Mouse (Mus musculus) ZHBTc4 (cell line): ENCODE measurements around the gene Pgr.

Source experiments
- DNase-seq: peaks from one replicate; pipeline ENCODE4 v3.0.0-alpha.2; 2011; ENCODE audit warnings: low read depth, low spot score

Pgr gene

DNA sequence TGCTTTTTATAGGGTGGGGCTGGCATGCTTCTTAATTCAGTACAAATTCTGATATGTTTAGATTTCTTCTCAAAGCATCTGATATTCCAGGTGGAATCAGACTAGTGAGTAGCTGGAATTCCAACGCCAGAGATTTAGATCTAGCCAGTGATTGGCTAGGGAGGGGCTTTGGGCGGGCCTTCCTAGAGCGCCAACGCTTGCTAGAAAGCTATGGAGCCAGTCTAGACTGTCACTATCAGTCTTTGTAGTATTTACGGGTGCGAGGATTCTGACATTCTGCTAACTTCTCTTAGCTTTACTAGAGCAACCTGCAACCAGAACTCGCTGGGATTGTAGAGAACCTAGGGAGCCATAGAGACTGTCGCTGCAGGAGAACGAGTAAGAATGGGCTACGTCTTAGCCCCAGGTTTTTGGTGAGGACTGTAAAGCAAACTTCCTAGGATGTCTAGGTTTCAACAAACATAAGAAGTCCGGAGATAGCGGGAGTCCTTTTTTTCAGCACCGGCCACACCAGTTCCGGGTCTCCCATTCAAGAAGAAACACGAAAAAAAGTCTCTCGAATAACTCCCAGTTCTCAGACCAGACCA is at the start of gene Pgr:
Gene Pgr (plus strand): TSS at position 218 of the 587 bp plus-strand sequence.
- peak; percentile 46 for DNase-seq

DNA sequence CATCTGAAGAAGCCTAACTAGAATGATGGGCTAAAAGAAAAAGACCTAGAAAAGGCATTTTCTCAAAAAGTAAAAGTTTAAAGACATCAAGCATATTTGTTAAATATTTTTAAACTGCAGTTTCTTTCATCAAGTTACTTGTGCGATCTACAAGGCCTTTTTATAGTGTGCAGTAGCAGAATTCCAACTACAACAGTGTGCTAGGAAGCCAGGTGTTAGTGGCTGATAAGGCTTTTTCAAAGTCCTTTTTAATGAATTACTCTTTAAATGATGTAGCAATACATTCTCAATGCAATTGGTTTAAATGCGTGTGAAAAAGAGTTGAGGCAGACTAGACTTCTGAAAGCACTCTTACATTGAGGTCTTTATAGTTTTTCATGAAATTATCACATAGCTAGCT is 42.2 kb upstream of the Pgr start:
- no peak for DNase-seq

DNA sequence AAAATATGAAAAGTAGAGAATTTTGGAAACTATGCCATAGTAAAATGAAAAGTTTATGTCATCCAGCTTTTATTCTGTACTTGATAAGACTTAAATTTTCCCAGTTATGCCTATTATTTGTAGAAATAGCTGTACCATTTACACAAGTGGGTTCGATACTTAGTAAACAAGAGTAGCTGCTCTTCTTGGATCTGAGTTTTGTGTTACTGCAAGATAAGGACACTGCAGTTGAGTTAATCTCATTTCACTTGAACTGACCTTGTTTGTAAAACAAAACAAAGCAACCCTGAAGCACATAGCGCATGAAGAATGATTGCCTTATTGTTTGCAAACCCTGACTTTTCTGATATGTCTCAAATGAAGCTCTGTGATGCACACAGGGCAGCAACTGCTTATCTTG is 31.1 kb upstream of the Pgr start:
- DNase-seq: no peak

DNA sequence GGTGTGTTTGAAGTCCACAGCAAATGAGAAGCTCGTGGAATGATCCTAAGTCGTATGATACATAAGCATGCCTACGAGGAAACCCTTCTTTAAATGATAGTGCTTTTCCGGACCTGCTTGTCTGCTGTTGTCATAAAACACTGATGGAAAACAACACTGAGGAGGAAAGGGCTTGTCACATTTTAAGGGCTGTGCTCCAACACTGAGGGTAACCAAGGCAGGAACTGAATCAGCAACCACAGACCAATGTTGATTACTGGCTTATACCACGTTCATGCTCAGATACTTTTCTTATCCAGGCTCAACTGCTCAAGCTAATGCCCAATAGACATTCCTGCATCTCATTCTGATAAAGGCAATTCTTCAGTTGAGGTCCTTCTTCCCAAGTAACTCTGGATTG is 4.4 kb upstream of the Pgr start:
- DNase-seq: no peak

- peak; percentile 63 for DNase-seq
Measured at GRCm38 (mm10) chr9:8900203-8901012, 775 bp downstream of the Pgr start.

GRCm38 (mm10) chr9:8901013-8901646 is 1.5 kb downstream of the Pgr start:
- no peak for DNase-seq

DNA sequence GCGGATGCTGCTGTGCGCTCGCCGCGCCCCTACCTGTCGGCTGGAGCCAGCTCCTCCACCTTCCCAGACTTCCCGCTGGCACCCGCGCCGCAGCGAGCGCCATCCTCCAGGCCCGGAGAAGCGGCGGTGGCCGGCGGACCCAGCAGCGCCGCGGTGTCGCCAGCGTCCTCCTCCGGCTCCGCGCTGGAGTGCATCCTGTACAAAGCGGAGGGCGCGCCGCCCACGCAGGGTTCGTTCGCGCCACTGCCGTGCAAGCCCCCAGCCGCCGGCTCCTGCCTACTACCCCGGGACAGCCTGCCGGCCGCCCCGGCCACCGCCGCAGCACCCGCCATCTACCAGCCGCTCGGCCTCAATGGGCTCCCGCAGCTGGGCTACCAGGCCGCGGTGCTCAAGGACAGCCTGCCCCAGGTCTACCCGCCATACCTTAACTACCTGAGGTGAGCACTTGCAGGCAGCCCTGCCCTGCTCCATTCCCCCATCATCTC is 2.1 kb downstream of the Pgr start:
- DNase-seq: peak; percentile 77

DNA sequence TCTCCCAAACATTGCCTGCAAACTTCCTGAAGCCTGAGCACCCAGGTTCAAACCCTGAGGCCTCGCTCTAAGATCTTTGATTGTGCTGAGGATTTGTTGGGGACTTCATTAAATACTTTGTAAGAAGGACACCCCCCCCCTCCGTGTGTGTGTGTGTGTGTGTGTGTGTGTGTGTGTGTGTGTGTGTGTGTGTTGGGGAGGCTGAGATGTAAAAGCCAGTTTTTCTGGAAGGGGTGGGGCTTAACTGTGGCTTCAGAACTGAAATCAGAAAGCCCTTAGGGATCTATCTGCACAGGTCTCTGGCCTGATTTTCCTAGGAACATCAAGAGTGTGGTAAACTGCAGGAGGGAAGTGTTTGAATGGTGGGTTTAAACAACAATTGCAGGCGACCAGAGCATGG is 2.6 kb downstream of the Pgr start:
- no peak for DNase-seq

- DNase-seq: no peak
Measured at GRCm38 (mm10) chr9:8927561-8927960, 27.9 kb downstream of the Pgr start.

DNA sequence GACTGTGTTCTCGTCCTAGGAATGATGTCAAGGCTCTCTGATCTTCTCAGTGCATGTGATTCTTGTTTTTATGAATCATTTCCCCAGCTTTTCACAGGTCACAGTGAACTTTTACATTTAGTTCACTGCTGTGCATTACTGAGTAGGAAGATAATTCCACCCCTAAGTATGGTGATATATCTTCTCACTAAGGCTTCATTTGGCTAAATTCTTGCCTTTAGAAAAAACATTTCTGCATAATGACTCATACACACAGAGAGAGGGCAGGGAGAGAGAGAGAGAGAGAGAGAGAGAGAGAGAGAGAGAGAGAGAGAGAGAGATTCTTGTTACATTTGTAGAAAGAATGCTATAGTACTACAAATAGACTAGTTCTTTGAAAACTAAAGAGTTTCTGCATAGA is 38.1 kb downstream of the Pgr start:
- no peak for DNase-seq

- DNase-seq: no peak
Measured at GRCm38 (mm10) chr9:8953306-8953705, 53.7 kb downstream of the Pgr start.

GRCm38 (mm10) chr9:8964512-8965133 is 65.0 kb downstream of the Pgr start:
- peak; percentile 72 for DNase-seq

GRCm38 (mm10) chr9:8970240-8970639 is 70.6 kb downstream of the Pgr start:
- no peak for DNase-seq

DNA sequence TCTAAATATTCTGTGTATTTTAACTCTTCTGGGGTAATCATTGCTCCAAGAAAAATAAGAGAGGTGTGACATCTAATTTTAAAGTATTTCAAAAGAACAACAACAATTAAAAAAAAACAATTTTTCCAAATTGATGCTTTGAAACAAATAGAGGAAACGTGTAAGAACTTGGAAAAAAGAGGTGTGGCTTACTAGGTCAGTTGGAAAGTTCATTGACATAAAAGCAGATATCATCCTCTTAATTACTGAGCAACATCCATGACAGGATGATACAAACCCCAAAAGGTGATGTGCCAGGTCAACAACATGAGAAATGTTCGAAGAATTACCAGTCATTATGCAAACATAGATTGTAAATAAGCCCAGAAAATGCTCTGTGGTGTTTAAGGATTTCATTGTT is 71.9 kb downstream of the Pgr start, which contains the start of gene Gm16485:
Gene Gm16485 (plus strand): TSS at position 301 of the 400 bp plus-strand sequence.
- no peak for DNase-seq

- no peak for DNase-seq
Measured at GRCm38 (mm10) chr9:8977775-8978174, 78.1 kb downstream of the Pgr start.

DNA sequence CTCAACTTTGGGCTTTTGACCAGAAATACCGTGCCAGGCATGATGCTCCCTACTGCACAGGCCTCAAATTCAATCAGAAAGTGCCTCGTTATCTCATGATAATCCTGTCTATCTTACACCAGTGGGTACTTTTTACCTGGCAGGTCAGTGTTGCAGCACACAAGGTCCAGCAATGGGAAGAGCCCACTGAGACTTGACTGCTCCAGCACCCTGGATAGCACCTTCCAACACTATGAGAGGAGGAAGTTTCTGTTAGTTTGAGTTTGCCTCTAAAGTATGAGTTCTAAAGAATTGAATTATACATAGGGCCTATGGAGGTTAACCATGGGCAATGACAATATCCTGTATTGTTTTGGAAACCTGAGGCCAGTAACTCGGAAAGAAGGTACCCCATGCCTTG is 82.7 kb downstream of the Pgr start:
- DNase-seq: peak; percentile 5

GRCm38 (mm10) chr9:8996494-8996893 is 96.9 kb downstream of the Pgr start:
- no peak for DNase-seq

GRCm38 (mm10) chr9:9001170-9001569 is 101.5 kb downstream of the Pgr start:
- no peak for DNase-seq

GRCm38 (mm10) chr9:9015108-9015507 is 115.5 kb downstream of the Pgr start:
- no peak for DNase-seq
